ENCODE assay signal across 9 mouse cellular contexts in genomic region chr2:170912589-170913223, GRCm38 (mm10).
DNase-seq lines count a peak whose midpoint lies in the region; ATAC-seq lines count a peak whose summit lies in the region.
"Had no signal": no experiment of that assay in that cellular context is flagged by ENCODE, and none has a peak within 500 bp of the region (broad histone marks: within the 10 kb centered on the region; RNA-seq: fewer than 3 reads in every experiment).

No protein-coding gene starts in this region.

- 45% methylated on average over 13 of the region's 13 CpGs for WGBS in midbrain, embryonic 15.5 days

- no peaks in the 10 kb centered on the region for H3K9me3 ChIP-seq in midbrain, embryonic 15.5 days

- intact Hi-C loops in gastrocnemius, postnatal 36 days (cut with DNase I), result loop anchor here (10.0 kb wide), 1 partner anchor 1302 kb away; no protein-coding TSS in a partner anchor
- intact Hi-C loops in heart, postnatal 36 days (cut with DNase I), result loop anchor here (2.0 kb wide), 2 partner anchors 1294 to 1304 kb away; no protein-coding TSS in a partner anchor

- no peak for ATAC-seq in midbrain, embryonic 15.5 days (replicated peaks)
- ATAC-seq in megakaryocyte-erythroid progenitor cell, adult 5-6 weeks (replicated peaks; ENCODE audit: low FRiP score, low TSS enrichment, poor library complexity, severe bottlenecking), result no peak

- no peak overlapping the region for H3K9ac ChIP-seq in midbrain, embryonic 15.5 days

- 0 out of 2 replicates have a peak overlapping the region, but pooled peaks have one; percentile 39 for H3K27ac ChIP-seq in midbrain, embryonic 15.5 days

- no peaks in the 10 kb centered on the region; the same call in 1 of the 2 replicates for H3K27me3 ChIP-seq in midbrain, embryonic 15.5 days (replicated peaks)

- H3K4me1 ChIP-seq in midbrain, embryonic 15.5 days, result peaks cover 9% of the 10 kb centered on the region

- DNase-seq in gastrocnemius, postnatal 10 days, result peak; percentile 49
- DNase-seq in gastrocnemius, postnatal 36 days, result no peak
- peak; percentile 65 for DNase-seq in ES-CJ7 (ENCODE audit: low read depth, low spot score)
- DNase-seq in c-Kit-positive CD71-positive TER-119-positive erythroid progenitor cells, embryonic 14.5 days (ENCODE audit: low spot score), result peak; percentile 1
- DNase-seq in heart, postnatal 36 days, result peak; percentile 22 to 35
- peak; percentile 20 to 72 for DNase-seq in layer of hippocampus, postnatal 25 days (ENCODE audit: extremely low spot score in 1 of 2, low spot score in 1 of 2)

- no peaks in the 10 kb centered on the region for H3K36me3 ChIP-seq in midbrain, embryonic 15.5 days (replicated peaks)

- no peak overlapping the region; the same call in 1 of the 2 replicates for H3K4me2 ChIP-seq in midbrain, embryonic 15.5 days

- H3K4me3 ChIP-seq in midbrain, embryonic 15.5 days, result no peak overlapping the region
- H3K4me3 ChIP-seq: myocyte had no signal

Comparison
In these comparisons a context has a peak if more than half of its experiments do, and no peak if none do; other contexts are left out.
1. DNase-seq: peak in gastrocnemius, postnatal 10 days (single experiment), ES-CJ7 (single experiment), c-Kit-positive CD71-positive TER-119-positive erythroid progenitor cells, embryonic 14.5 days (single experiment), heart, postnatal 36 days (2 of 2) and layer of hippocampus, postnatal 25 days (2 of 2); none in gastrocnemius, postnatal 36 days (0 of 2).